Mouse (Mus musculus) G1E (cell line): ENCODE results near the gene Podn. TPM values are rescaled to one million over a fixed set of nuclear protein-coding genes. Genes with fewer than 3 reads are reported as not detected.
"Not testable (repeated sequence)": the region's sequence is repeated elsewhere in the genome, so short reads cannot be mapped to it uniquely, and the experiment has no call there.

Source experiments
- ATAC-seq: 2 replicates; pipeline ENCODE4 v1.8.0; 2016; ENCODE audit warnings: mild to moderate bottlenecking; ENCODE audit not compliant: insufficient number of reproducible peaks, poor library complexity, low FRiP score, severe bottlenecking; ENCODE audit errors: extremely low read depth
- DNase-seq: peaks from one replicate; pipeline ENCODE4 v3.0.0; 2012; ENCODE audit warnings: low spot score
- H3K27me3 ChIP-seq: 2 replicates; pipeline ENCODE4 v1.6.1; 2012; ENCODE audit warnings: mild to moderate bottlenecking, low read length, inconsistent platforms; ENCODE audit not compliant: insufficient read depth
- H3K36me3 ChIP-seq: replicated peaks from 2 replicates; pipeline ENCODE3; 2012; ENCODE audit warnings: mild to moderate bottlenecking, inconsistent platforms
- H3K4me1 ChIP-seq: 2 replicates; pipeline ENCODE4 v1.6.1; 2012; ENCODE audit warnings: low read depth, low read length, inconsistent platforms, mixed read lengths; ENCODE audit not compliant: insufficient read depth
- H3K4me3 ChIP-seq: 2 replicates; pipeline ENCODE4 v1.5.1; 2012; ENCODE audit warnings: low read depth, mild to moderate bottlenecking, inconsistent platforms, low read length, moderate library complexity, mixed read lengths
- H3K9me3 ChIP-seq: replicated peaks from 2 replicates; pipeline ENCODE4 v1.6.1; 2012; ENCODE audit warnings: inconsistent platforms
- CTCF ChIP-seq: IDR thresholded peaks from 2 replicates; pipeline ENCODE4 v1.5.1; 2012; ENCODE audit warnings: low read depth, low read length, inconsistent platforms, mixed read lengths
- GATA1 ChIP-seq: IDR thresholded peaks from 2 replicates; pipeline ENCODE4 v1.6.1; 2012; ENCODE audit warnings: borderline replicate concordance, low read length, inconsistent platforms, mixed read lengths
- GATA2 ChIP-seq: IDR thresholded peaks from 2 replicates; pipeline ENCODE4 v1.6.1; 2012; ENCODE audit warnings: low read depth, low read length, inconsistent platforms, borderline replicate concordance
- POLR2AphosphoS5 ChIP-seq: IDR thresholded peaks from 2 replicates; pipeline ENCODE4 v1.6.1; 2012; ENCODE audit warnings: low read depth, low read length, inconsistent platforms; ENCODE audit not compliant: insufficient replicate concordance
- TAL1 ChIP-seq: conservative IDR thresholded peaks from 2 replicates; pipeline ENCODE4 v1.6.1; 2012; ENCODE audit warnings: low read depth, low read length, inconsistent platforms, mixed read lengths
- polyA plus RNA-seq: library from polyadenylated mRNA; stranded (reverse); fragments of >175 nt; gene quantifications from 2 replicates; pipeline ENCODE4 v1.2.3, GENCODE M21; 2012
- total RNA-seq, 2 experiments: library from RNA; stranded (forward) in 1 of 2; stranded (reverse) in 1 of 2; fragments of 200-1000 nt in 1 of 2; fragments of >200 nt in 1 of 2; fragmentation: Nextera tagmentation in 1 of 2; gene quantifications; 2 replicates each; pipeline ENCODE4 v1.2.3; 2014 to 2017

The Podn gene
- total and polyA plus RNA-seq, 3 experiments = not detected

DNA sequence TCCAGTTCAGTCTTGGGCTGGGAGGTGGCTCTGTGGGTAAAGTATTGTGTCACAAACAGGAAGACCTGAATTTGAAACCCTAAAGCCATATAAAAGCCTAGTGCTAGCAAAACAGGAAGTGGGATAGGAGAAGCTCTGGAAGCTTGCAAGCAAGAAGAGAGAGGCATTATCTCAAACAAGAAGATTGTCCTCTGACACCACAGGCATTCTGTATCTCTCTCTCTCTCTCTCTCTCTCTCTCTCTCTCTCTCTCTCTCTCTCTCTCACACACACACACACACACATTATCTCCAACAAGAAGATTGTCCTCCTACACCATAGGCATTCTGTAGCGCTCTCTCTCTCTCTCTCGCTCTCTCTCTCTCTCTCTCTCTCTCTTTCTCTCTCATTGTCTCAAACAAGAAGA, 13.8 kb downstream of the Podn start:
- DNase-seq (no peak), ATAC-seq (no peak)
- Histone ChIP-seq H3K4me1 (no peaks in the 10 kb centered on the region), H3K4me3 (no peak overlapping the region), H3K27me3 (no peaks in the 10 kb centered on the region), H3K9me3 (no peaks in the 10 kb centered on the region), H3K36me3 (peaks cover 20% of the 10 kb centered on the region)
- TF ChIP-seq CTCF (no peak), GATA2 (no peak), GATA1 (no peak), POLR2AphosphoS5 (no peak), TAL1 (no peak)

DNA sequence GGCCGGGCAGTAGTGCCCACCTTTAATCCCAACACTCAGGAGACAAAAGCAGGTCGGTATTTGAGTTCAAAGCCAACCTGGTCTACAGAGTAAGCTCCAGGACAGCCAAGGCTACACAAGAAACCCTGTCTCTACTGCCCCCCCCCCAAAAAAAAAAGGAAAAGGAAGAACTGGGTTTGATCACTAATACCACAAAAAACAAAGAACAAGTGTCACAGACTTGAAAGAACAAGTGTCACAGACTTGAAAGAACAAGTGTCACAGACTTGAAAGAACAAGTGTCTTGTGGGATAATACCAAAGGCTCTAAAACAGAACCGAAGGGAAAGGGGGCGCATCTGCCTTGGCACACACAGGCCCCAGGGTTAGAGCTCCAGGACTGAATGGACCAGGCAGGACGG, 15.4 kb downstream of the Podn start:
- H3K36me3 ChIP-seq = peaks cover 17% of the 10 kb centered on the region
- no peak overlapping the region for H3K4me3 ChIP-seq
- no peaks in the 10 kb centered on the region for H3K27me3 ChIP-seq
- DNase-seq = no peak
- ATAC-seq = no peak
- TF ChIP-seq TAL1 = no peak
- TF ChIP-seq GATA1 = no peak
- no peak for TF ChIP-seq POLR2AphosphoS5
- TF ChIP-seq GATA2 = no peak
- no peak for TF ChIP-seq CTCF
- H3K9me3 ChIP-seq = no peaks in the 10 kb centered on the region
- no peaks in the 10 kb centered on the region for H3K4me1 ChIP-seq

DNA sequence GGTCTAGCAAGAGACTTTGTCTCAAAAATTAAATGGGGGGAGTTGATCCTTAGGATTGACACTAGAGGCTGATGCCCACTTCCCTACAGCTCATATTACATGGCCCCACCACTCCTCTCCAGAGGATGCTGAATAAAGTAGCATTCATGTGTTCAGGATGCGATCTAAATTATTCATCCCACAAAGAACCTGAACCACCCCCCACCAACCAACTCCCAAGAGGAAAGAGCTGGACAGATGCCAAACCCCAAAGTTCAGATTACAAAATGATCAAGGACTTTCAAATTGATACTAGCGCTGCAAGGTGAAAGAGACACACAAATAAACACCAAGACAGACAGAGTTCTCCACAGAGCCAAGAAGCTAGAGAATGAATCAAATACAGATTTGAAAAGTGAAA, 16.5 kb downstream of the Podn start:
- no peak for TF ChIP-seq POLR2AphosphoS5
- TF ChIP-seq GATA2 = no peak
- no peak for TF ChIP-seq CTCF
- no peak for TF ChIP-seq TAL1
- TF ChIP-seq GATA1 = no peak
- ATAC-seq = no peak
- no peaks in the 10 kb centered on the region for H3K9me3 ChIP-seq
- no peak for DNase-seq
- H3K27me3 ChIP-seq = no peaks in the 10 kb centered on the region
- no peak overlapping the region for H3K4me3 ChIP-seq
- peaks cover 14% of the 10 kb centered on the region for H3K36me3 ChIP-seq
- no peaks in the 10 kb centered on the region for H3K4me1 ChIP-seq

DNA sequence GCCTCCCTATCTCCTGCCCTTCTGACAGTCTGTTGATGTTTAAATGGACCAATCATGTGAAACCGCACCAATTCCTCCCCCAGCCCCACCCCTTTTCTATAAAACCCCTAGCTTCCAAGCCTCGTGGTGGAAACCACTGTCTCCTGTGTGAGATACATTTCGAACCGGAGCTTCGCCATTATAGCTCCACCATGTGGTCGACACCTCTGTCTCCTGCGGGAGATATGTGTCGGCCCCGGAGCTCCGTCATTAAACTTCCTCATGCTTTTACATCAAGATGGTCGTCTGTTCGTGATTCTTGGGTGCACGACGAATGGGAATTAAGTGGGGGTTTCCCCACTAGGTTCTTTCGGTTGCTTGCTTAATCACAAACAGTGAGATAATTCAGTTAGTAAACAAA, 17.1 kb downstream of the Podn start:
- not testable (repeated sequence) for H3K4me1 ChIP-seq, H3K4me3 ChIP-seq, ATAC-seq, H3K27me3 ChIP-seq, H3K9me3 ChIP-seq, DNase-seq
- H3K36me3 ChIP-seq = peaks cover 12% of the 10 kb centered on the region

DNA sequence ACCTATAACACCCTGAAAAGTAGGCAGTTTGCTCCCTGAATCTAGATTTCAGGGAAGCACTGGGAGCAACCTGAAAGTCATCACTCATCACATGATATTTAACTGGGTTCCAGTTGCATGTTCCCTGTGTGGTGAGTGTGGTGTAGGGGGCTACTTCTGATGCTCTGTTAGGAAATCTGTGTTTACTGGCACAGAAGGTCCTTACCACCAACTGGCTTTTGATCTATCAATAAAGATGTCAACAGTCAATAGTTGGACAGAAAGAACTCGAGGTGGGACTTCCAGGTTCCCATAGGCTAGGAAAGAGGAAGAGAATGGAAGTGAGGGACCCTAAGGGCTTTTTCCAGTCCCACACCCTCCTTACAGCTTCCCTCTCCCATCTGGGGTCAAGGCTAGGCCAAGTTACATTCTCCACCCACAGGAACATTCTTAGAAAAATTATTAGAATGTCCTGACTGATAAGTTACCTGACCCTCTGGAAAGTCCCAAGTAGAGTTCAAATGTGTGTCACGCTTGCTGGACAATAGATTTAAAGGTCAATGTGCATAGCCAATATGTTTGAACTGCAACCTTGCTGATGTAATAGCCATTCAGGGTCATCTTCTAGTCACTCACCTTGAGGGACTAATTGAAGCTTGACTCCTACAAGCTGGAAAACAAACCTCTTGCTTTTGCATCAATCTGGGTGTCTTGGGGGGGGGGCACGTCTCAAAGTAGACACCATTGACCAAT, 18.9 kb downstream of the Podn start:
- ATAC-seq = no peak
- H3K4me1 ChIP-seq = no peaks in the 10 kb centered on the region
- TF ChIP-seq CTCF (no peak), TAL1 (no peak), POLR2AphosphoS5 (no peak), GATA2 (no peak), GATA1 (no peak)
- no peaks in the 10 kb centered on the region for H3K9me3 ChIP-seq
- H3K27me3 ChIP-seq = no peaks in the 10 kb centered on the region
- no peak overlapping the region for H3K4me3 ChIP-seq
- H3K36me3 ChIP-seq = peaks cover 12% of the 10 kb centered on the region
- DNase-seq = no peak

GRCm38 (mm10) chr4:108074204-108074823, 21.9 kb downstream of the Podn start:
- Histone ChIP-seq H3K4me1 (peaks cover 16% of the 10 kb centered on the region), H3K9me3 (no peaks in the 10 kb centered on the region), H3K4me3 (no peak overlapping the region), H3K36me3 (peaks cover 16% of the 10 kb centered on the region), H3K27me3 (no peaks in the 10 kb centered on the region)
- DNase-seq = no peak
- TF ChIP-seq POLR2AphosphoS5 = no peak
- TF ChIP-seq GATA2 = no peak
- no peak for TF ChIP-seq TAL1
- TF ChIP-seq GATA1 = no peak
- no peak for TF ChIP-seq CTCF
- ATAC-seq = no peak
